Mouse (Mus musculus): ENCODE data around the gene Cmah.
A peak's percentile ranks its signal among the peaks of the same experiment; 100 is the strongest.
"Not testable (repeated sequence)": the region's sequence is repeated elsewhere in the genome, so short reads cannot be mapped to it uniquely, and the experiment has no call there.

The Cmah gene

DNA sequence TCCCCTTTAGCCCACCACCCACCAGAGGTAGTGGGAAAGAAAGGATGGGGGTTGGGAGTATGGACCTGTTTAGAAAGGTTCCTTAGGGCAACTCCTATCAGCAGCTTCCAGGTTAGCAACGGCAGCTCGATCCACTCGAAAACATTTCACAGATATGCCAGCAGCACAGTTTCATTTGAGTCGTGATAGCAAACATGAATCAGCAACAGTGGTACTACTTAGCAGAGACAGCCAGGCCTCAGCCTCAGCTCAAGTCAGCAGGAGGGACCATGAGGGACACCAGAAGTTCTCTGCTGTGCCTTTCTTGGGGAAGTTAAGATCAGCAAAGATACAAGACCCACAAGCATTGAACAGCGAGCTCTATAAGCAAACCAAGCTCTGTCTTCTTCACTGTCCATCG, 13.3 kb downstream of the Cmah start:
- no peak for DNase-seq (ENCODE audit: low spot score in 2 of 2)

DNA sequence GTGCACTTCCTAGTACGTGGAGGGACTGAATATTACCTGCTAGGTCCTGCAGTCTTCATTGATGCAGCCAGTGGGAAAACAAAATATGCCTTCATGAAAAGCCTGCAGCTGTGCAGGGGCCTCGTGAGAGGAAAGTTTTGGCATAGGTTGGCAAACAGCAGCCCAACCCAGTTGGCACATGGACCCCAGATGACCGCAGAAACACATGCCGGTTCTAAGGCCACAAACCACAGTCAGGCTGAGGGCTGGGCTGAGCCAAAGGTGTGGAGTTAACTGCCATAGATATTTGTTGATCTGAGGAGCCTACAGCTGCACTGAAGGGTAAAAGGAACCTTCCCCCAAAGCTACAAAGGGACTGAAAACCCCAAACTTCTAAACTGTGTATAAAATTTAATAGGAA, 14.9 kb downstream of the Cmah start:
- peak in 1 of 2 experiments; percentile 35 for DNase-seq (ENCODE audit: low spot score in 2 of 2)

DNA sequence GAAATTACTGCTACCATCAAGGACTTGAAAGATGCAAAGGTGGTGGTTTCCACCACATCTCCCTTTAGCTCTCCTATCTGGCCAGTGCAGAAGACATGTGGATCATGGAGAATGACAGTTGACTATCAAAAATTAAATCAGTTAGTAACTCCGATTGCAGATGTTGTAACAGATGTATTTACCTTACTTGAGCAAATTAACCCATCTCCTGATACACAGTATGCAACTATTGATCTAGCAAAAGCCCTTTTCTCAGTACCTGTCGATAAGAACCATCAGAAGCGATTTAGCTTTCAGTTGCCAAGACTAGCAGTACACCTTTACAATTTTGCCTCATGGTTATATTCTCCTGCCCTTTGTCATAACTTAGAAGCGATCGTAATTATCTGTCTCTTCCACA, 25.8 kb downstream of the Cmah start:
- DNase-seq (ENCODE audit: low spot score in 2 of 2): peak in 1 of 2 experiments; percentile 4

DNA sequence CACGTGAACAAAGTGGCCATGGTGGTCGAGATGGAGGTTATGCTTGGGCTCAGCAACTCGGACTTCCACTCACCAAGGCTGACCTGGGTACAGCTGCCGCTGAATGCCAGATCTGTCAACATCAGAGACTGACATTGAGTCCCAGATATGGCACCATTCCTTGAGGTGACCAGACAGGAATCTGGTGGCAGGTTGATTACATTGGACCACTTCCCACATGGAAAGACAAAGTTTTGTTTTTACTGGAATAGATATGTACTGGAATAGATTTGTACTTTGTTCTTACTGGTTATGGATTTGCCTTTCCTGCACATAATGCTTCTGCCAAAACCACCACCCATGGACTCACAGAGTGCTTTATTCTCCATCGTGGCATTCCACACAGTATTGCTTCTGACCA, 27.5 kb downstream of the Cmah start:
- DNase-seq (ENCODE audit: low spot score in 2 of 2): peak in 1 of 2 experiments; percentile 39

DNA sequence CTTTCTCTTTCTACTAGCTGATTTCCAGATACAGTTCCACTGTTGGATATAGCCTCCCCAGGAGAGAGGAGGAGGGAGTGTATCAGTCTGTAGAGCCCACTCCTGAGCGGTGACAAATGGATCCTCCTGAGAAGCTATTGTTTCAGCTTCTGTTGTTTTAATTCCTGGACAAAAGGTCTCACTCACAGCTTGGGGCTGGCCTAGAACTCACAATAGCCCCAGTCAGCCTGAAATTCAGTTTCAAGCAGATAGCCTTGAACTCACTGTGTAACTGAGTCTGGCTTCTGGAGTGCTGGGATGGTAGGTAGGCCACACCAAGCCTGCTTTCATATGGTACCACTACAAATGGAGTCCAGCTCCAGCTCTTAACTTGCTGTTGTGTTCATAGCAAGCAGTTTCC, 32.0 kb downstream of the Cmah start:
- DNase-seq (ENCODE audit: low spot score in 2 of 2): no peak

DNA sequence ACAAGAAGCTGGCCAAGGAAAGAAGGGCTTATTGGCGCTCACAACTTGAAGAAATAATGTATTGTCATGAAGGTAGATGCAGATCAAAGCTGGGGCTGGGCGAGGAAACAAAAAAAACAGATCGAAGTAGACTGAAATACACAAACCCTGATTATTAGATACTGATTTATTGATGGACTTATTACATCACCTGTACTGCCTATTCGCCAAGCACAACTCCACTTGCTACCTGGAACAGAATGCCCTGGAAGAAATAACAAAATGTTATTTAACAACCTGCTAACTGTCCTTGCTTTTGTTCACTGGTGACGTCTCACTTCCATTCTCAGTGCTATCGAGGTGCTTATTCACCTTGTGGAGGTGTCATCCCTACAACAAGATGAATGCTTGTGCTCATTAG, 38.0 kb downstream of the Cmah start:
- no peak for DNase-seq (ENCODE audit: low spot score in 2 of 2)

DNA sequence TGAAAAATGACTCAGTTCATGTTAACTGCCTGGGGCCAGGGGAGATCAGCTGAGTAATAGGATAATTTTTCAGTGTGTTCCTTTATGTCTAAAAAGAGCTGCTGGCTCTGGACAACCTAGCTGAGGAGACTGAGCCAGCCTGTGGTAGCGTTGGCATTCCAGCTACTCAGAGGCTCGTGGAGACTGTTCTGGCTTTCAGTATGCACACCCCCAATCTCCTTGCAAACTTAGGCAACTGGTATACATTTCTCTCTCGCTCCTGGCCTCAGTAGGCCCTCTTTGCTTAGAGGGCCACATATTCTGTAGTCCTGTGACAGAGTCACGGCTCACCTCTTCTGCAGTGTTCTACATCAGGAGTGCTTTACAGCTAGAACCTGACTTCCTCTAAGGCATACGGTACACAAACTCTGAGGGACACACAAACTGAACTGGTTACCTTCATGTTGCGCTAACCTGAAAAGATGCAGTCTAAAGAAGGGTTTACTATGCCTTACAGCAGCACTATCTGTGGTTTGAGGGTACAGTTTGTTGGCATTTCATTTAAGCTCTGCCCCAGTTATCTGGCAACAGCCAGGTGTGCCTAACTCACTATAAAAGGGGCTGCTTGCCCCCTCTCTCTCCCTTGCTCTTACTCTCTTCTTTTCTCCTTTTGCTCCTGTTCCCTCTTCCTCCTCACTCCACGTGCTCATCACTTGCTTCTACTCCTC, 45.8 kb downstream of the Cmah start:
- no peak for DNase-seq (ENCODE audit: low spot score in 2 of 2)

DNA sequence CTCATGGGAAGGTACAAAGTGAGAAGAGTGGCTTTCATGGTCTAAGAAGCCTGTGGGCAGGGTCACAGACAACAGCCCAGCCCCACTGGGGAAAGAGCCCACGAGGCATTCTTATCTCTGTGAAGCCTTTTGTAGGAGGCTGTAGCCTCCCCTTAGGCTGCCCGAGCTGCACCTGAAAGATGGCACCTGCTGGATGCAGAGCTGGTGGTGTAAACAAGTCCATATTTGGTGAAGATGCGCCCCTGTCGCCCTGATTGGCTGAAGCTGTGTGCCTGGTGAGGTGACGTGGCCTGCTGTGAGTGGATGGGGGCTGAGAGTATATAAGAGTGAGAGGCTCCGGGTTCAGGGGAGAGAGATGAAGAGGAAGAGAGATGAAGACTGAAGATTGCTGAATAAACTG, 47.4 kb downstream of the Cmah start:
- DNase-seq (ENCODE audit: low spot score in 2 of 2): not testable (repeated sequence)

DNA sequence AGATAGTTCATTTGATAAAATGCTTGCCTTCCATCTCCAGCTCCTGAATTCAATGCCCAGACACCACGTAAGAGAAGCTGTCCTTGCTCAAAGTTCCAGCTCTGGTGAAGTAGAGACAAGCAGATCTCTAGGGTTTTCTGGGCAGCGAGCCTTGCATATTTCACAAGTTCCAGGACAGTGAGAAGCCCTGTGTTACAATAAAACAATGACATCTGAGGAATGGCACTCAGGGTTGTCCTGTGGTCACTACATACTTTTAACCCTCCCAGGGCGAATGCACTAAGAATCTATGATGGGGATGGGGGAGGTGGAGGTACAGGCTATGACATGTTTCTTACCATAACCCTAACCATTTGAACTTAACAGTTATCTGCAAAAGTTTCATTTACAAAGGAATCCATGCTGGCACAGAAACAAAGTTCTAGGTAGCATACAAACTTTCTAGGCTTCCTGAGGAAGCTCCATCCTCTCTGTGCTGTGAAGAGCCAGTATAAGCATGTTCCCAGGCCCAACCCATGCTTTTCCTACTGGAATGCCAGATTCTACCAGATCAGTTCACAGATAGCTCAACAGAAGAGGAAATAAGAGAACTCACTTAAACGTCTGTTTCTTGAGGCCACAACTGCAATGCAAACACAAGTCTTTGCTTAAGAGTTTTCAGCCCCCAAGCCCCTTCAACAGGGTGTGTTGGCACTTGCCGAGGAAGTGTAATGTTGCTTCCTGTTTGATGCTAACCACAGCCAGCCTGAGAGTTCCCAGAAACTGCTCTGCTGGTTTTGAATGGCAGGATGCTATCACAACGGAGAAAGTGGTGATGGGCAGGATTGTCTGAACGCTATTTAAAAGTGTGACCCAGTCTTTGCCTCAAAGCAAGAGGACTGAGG, 48.4 kb downstream of the Cmah start:
- DNase-seq (ENCODE audit: low spot score in 2 of 2): no peak

DNA sequence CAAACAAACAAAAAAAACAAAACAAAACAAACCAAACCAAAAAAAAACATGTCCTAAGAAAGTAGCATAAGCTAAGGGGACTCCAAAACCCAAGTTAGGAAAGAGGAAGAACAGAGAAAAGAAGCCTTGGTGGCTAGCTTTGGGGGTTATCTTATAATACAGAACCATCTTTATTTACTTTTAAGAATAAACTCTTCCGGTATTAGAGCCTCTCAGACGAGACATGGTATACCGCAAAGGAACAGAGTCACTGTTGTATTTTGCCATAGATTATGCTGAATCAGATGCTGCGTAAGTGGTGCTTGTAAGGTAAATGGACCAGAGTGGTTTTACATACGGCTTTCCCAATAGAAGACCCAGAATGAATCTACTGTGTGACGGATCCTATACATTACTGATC, 53.5 kb downstream of the Cmah start:
- DNase-seq (ENCODE audit: low spot score in 2 of 2): no peak

DNA sequence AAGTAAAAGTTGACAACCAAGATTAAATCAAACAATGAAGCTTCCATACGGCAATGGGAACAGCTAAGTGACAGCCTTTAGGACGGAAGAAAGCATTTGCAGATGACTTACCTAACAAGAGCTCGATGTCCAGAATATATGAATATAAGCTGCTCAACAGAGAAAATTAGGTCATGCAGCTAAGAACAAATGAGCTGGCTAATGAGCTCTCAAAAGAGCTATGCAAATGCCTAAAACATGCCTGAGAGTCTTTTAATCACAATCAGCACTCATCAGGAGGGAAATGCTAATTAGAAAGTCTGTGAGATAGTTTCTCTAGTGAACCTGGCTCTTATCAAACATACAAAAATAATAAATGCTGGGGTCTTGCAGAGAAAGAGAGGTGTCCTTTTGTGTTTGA, 56.7 kb downstream of the Cmah start:
- DNase-seq (ENCODE audit: low spot score in 2 of 2): no peak

DNA sequence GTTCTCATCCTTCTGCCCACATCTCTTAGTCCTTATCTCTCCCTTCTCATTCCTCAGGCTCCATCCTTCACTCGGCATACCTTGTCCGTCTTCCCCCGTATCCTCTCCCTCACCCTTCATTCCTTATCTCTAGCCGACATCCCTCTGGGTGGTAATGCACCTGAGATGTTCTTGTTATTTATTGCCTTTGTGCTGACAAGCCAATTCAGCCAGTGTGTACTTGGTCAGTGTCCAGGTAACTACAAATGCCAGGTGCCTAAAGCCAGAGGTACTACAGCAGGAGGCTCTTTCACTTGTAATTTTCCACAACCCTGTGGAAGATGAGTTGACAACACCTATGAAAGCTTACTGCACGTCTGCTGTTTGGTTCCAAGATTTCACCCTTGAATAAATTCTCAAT, 64.7 kb downstream of the Cmah start:
- DNase-seq (ENCODE audit: low spot score in 2 of 2): no peak

DNA sequence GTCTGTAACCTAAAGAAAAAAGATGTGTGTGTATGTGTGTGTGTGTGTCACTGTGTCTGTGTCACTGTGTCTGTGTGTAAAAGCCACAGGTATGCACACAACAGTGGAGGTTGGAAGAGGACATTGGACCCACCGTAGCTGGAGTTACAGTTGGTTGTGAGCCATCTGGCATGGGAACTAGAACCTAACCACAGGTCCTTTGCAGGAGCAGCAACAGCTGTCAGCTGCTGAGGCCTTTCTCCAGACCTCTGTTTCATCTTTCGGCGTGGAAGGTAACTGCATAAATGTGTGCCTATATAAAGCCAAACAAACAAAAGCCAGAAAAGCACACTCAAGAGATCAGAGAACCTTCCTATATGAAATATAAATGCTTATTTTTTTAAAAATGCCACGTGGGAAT, 65.5 kb downstream of the Cmah start:
- no peak for DNase-seq (ENCODE audit: low spot score in 2 of 2)

DNA sequence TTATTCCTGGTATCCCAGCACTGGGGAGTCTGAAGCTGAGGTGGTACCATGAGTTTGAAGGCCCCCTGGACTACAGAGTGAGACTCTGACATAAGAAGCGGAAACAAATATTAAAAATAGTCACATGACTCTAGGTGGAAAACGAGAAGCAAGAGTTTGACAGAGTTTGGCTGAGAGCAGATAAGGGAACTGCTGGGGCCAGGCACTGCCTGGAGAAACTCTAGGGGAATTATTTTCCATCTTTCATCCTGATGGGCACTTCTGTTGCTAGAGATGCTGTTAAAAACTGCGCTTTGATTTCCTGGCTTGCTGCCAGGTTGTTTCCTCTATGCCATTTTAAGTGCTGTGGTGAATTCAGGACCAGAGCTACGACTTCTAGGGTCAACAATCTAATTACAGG, 65.9 kb downstream of the Cmah start:
- no peak for DNase-seq (ENCODE audit: low spot score in 2 of 2)

DNA sequence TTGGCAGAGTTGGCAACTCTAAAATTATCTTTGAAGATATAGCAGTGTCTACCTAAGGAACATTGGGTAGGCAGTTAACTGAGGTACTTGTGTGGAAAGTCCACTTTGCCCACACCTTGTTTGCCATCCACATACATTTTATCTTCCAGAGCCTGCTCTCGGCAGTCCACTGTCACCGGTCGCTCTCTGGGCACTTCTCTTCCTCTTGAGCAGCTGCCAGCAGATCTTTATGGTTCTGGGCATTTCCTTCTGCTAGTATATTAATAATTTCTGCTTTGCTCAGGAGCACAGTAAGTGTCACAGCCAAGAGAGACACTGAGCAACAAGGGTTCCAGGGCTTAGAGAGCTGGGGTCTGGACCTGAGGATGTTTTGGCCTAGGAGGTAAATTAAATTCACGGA, 68.6 kb downstream of the Cmah start:
- DNase-seq (ENCODE audit: low spot score in 2 of 2): no peak

DNA sequence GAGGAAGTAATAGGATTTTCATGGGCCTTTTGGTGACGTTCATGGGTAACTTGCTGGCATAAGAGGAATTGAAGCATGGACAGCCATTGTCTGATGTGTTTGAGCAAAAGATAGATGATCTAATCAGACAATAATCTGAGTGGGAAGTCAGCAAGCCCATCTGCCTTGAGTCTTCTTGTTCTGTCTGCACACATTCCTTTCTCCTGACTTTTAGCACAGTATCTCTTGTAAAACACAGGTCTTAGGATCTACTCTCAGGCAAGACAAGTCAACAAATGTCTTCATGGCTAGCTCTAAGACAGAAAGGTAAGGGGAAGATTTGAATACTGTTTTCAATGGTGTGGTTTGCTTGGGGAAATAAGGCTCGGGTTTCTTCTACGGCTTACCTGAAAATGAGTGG, 70.0 kb downstream of the Cmah start:
- DNase-seq (ENCODE audit: low spot score in 2 of 2): no peak

DNA sequence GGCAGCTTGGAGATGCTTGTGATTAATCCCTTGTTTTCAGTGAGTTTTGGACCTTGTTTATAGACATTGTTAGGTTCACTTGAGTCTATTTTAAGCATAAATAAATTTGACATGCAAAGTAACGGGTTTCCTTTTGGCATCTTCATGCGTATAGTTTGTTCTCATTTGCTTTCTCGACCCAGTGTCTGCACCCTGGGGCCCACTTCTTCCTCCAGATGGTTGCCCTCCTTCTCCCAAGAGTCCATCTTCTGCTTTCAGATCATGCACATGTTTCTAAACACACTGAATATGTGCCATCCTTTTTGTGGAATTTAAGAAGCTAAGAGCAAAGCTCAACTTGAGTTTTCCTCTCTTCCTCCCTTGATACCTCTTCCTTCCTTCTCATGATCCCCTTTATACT, 71.3 kb downstream of the Cmah start:
- DNase-seq (ENCODE audit: low spot score in 2 of 2): no peak

DNA sequence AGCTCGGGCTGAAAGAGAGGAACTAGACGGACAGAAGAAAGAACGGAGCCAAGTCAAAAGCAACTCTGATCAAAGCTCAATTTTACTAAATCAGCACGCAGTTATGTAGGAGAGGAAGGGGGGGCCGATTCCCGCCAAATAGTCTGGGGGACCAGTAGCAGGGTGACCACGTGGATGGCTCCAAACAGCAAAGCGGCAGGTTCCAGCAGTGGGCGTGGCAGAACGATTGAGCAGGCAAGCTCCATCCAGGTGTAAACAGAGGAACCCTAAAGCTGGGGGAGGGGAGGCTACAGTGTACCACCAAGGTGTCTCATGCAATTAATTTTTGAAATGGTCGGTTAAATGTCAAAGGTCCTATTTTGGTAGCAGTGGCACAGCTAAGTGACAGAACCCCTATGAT, 74.6 kb downstream of the Cmah start:
- not testable (repeated sequence) for DNase-seq (ENCODE audit: low spot score in 2 of 2)

DNA sequence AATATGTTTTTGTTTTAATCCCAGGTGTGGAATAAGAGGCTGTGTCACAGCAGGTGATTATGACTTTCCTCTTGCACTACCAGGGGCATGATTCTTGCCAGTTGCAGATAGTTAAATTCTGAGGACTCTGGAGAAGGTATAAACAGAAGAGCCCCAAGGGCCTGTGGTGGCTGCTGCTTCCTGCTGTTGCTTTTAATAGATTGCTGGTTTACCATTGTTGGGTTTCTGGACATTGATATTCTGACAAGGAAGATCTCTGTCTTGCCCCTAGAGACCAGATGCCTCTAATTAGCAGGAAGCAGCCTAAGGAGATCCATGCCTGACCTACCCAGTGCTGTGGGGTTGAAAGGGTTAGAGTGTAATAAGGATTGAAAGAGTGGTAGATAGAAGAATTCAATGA, 75.8 kb downstream of the Cmah start:
- DNase-seq (ENCODE audit: low spot score in 2 of 2): no peak

DNA sequence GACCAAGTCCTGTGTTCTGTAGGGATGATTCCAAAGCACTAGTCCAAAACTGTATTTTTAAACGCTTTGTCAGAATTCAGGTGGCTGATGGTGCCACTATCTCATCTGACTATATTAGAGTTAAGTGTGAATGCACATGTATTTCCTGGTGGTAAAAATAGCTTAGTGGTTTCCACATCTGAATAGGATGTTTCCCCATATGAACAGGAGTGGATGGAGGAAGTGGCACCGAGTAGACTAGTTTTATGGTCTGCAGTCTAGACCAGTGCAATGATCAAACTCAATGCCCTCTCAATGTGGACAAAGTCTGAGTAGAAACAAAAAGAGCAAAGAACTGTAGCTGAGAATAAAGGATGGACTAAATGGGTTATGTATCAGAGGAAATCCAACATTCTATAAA, 79.6 kb downstream of the Cmah start:
- no peak for DNase-seq (ENCODE audit: low spot score in 2 of 2)

DNA sequence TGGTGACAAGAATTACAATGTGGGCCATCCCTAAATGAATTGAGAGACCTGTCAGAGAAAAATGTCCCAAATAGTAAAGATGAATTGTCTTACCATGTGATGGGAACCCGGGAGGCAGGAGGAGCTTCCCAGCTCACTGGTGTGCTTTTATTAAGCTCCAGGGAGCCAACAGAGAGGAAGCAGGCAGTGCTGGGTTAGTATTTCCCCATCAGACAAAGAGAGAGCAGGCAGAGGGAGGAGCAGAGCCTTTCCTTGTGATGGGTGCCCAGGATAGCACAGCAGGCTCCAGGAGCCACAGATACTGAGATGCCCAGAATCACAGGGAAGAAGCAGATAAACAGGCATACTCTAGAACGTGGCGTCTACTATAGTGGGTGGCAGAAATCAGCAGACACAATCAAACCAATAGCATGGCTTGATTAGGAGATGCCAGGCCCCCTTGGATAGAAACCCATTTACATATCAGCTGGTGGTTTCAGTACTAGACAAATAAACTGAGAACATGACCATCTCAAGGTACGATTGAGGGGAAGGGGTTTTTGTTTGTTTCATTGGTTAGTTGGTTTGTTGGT, 87.5 kb downstream of the Cmah start:
- no peak for DNase-seq (ENCODE audit: low spot score in 2 of 2)

DNA sequence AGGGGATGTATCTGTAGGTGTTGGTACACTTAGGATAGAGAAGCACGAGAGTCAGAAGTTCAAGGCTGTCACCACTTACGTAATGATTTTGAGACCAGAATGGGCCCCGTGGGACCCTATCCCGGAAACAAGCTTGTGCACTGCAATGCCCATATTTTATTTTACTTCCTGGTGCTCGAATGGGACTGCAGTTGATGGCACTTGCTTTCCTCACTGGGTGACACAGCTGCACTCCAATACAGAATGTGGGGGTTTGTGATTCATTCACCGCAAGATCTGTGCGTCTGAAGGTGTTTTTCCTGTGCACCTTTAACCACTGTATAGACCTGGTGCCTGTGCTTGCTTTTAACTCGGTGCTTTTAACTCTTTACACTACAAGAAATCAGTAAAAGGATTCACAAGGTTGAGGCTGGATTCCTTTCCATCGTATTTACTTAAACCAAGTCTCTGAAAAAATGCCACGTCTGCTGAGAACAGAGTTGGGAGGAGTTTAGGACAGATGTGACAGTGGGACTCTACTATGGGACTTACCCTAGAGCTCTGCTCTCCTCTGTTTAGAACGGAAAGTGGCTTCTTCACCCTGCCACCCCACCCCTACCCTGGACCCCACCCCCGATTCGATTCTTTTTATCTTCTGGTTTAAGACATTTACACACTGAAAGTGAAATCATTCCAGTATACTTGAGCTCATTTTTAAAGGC, 88.5 kb downstream of the Cmah start:
- DNase-seq (ENCODE audit: low spot score in 2 of 2): no peak
